Mouse (Mus musculus): ENCODE measurements around the gene Ankrd36. TPM values are rescaled to one million over a fixed set of nuclear protein-coding genes. Genes with fewer than 3 reads are reported as not detected.
A peak's percentile ranks its signal among the peaks of the same experiment; 100 is the strongest.
"Not testable (repeated sequence)": the region's sequence is repeated elsewhere in the genome, so short reads cannot be mapped to it uniquely, and the experiment has no call there.

The Ankrd36 gene
- polyA plus RNA-seq, 1 experiment from 2014 or later, result not detected

DNA sequence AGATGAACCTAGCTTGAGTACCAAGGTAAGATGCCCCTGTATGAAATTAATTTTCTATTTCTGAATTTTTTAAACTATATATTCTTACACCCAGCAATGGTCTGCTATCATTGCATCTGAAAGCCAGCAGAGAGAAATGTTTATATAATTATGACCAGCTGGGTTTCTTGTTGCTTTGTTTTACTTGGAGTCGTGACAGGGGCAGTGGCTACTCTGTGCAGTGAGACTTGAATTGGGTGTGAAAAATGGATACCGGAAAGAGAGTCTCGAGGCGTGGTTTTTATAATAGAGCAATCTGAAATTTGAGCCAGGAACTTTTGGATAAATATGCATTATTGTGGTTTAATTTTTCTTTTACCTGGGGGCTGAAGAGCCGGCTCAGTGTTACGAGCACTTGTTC lies 27.3 kb downstream of the Ankrd36 start:
- H3K4me2 ChIP-seq, result no peak overlapping the region
- no peak overlapping the region for H3K9ac ChIP-seq
- no peak overlapping the region for H3K4me3 ChIP-seq
- no peak for ATAC-seq (ENCODE audit: insufficient number of reproducible peaks, low FRiP score, low TSS enrichment, low read depth)
- H3K27me3 ChIP-seq, result no peaks in the 10 kb centered on the region
- H3K9me3 ChIP-seq, result no peaks in the 10 kb centered on the region
- no peaks in the 10 kb centered on the region for H3K36me3 ChIP-seq
- no peak overlapping the region for H3K27ac ChIP-seq
- 0 out of 2 replicates have a peak, but pooled peaks cover 3% of the 10 kb centered on the region for H3K4me1 ChIP-seq
- WGBS, result 51% methylated on average over 6 of the region's 6 CpGs

DNA sequence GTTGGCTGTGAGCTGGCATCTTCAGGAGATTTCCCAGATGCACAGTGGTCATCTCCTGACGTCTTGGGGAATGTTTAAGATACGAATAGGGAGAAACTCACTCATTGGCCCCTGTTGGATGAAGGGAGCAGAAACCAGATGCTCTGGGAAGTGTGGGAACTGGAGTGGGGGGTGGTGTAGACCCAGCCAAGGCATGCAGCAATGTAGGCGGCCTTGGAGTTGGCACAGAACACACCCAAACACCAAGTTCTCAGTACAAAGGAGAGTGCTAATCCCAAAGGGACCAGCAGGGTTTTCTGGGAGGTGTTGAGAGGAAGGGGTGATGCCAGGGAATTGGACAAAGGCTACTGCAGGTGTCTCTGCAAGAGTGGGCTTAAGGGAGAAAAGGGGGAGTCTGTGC lies 35.9 kb downstream of the Ankrd36 start:
- Histone ChIP-seq H3K4me2 (no peak overlapping the region), H3K9ac (no peak overlapping the region), H3K9me3 (no peaks in the 10 kb centered on the region), H3K4me1 (no peaks in the 10 kb centered on the region), H3K4me3 (no peak overlapping the region), H3K27me3 (no peaks in the 10 kb centered on the region), H3K36me3 (no peaks in the 10 kb centered on the region), H3K27ac (no peak overlapping the region)
- WGBS, result 60% methylated on average over 3 of the region's 3 CpGs
- ATAC-seq (ENCODE audit: insufficient number of reproducible peaks, low FRiP score, low TSS enrichment, low read depth), result no peak

- not testable (repeated sequence) for H3K4me3 ChIP-seq; ATAC-seq (ENCODE audit: insufficient number of reproducible peaks, low FRiP score, low TSS enrichment, low read depth); H3K4me2 ChIP-seq; H3K36me3 ChIP-seq; H3K27ac ChIP-seq; H3K9me3 ChIP-seq; H3K4me1 ChIP-seq; H3K27me3 ChIP-seq; H3K9ac ChIP-seq
- WGBS, result 91% methylated on average over 1 of the region's 1 CpGs
These were observed 42.4 kb downstream of the Ankrd36 start for GRCm38 (mm10) chr11:5611918-5612317.

DNA sequence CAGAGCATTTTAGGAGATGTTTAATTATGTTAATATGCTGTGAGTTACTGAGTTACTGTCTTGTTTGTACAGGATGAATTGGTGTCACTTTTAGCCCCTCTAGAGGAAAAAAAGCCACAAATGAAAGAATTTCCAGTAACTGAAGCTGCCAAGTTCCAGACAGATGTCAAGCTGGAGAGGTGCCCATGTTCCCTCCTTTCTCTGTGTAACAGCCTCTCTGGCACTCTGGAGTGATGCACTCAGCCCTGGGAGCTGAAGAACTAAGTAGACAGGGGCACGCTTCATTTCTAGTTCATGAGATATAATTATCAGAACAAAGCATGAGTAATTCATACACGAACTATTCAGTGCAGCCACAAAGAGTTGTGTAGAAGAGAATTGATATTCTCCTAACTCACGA lies 45.0 kb downstream of the Ankrd36 start:
- H3K9me3 ChIP-seq, result no peaks in the 10 kb centered on the region
- no peaks in the 10 kb centered on the region for H3K4me1 ChIP-seq
- H3K4me2 ChIP-seq, result no peak overlapping the region
- no peaks in the 10 kb centered on the region for H3K36me3 ChIP-seq
- H3K9ac ChIP-seq, result no peak overlapping the region
- ATAC-seq (ENCODE audit: insufficient number of reproducible peaks, low FRiP score, low TSS enrichment, low read depth), result no peak
- no peak overlapping the region for H3K27ac ChIP-seq
- no peaks in the 10 kb centered on the region for H3K27me3 ChIP-seq
- 76% methylated on average over 3 of the region's 3 CpGs for WGBS
- H3K4me3 ChIP-seq, result no peak overlapping the region

GRCm38 (mm10) chr11:5625101-5625500 lies 55.6 kb downstream of the Ankrd36 start:
- Histone ChIP-seq H3K27me3 (no peaks in the 10 kb centered on the region; the same call in 1 of the 2 replicates), H3K4me1 (no peaks in the 10 kb centered on the region), H3K4me3 (no peak overlapping the region), H3K9me3 (no peaks in the 10 kb centered on the region), H3K27ac (no peak overlapping the region), H3K36me3 (no peaks in the 10 kb centered on the region), H3K9ac (no peak overlapping the region), H3K4me2 (no peak overlapping the region)
- ATAC-seq (ENCODE audit: insufficient number of reproducible peaks, low FRiP score, low TSS enrichment, low read depth), result no peak
- 79% methylated on average over 4 of the region's 4 CpGs for WGBS

- H3K4me1 ChIP-seq, result no peaks in the 10 kb centered on the region
- no peaks in the 10 kb centered on the region; the same call in 1 of the 2 replicates for H3K27me3 ChIP-seq
- H3K4me3 ChIP-seq, result no peak overlapping the region
- no peak overlapping the region for H3K9ac ChIP-seq
- WGBS, result 22% methylated on average over 15 of the region's 15 CpGs
- H3K9me3 ChIP-seq, result no peaks in the 10 kb centered on the region
- no peak for ATAC-seq (ENCODE audit: insufficient number of reproducible peaks, low FRiP score, low TSS enrichment, low read depth)
- H3K4me2 ChIP-seq, result no peak overlapping the region
- no peaks in the 10 kb centered on the region for H3K36me3 ChIP-seq
- no peak overlapping the region for H3K27ac ChIP-seq
These were observed 59.5 kb downstream of the Ankrd36 start for GRCm38 (mm10) chr11:5629033-5629432.

- Histone ChIP-seq H3K4me3 (no peak overlapping the region), H3K9ac (no peak overlapping the region), H3K27ac (no peak overlapping the region), H3K4me1 (no peaks in the 10 kb centered on the region), H3K36me3 (no peaks in the 10 kb centered on the region), H3K4me2 (no peak overlapping the region), H3K27me3 (no peaks in the 10 kb centered on the region), H3K9me3 (no peaks in the 10 kb centered on the region)
- ATAC-seq (ENCODE audit: insufficient number of reproducible peaks, low FRiP score, low TSS enrichment, low read depth), result no peak
- WGBS, result 80% methylated on average over 5 of the region's 5 CpGs
These were observed 73.6 kb downstream of the Ankrd36 start for GRCm38 (mm10) chr11:5643085-5643484.

GRCm38 (mm10) chr11:5650321-5650720 lies 80.8 kb downstream of the Ankrd36 start:
- H3K4me2 ChIP-seq, result no peak overlapping the region
- no peak overlapping the region for H3K4me3 ChIP-seq
- no peak overlapping the region for H3K27ac ChIP-seq
- no peak for ATAC-seq (ENCODE audit: insufficient number of reproducible peaks, low FRiP score, low TSS enrichment, low read depth)
- H3K4me1 ChIP-seq, result no peaks in the 10 kb centered on the region
- no peaks in the 10 kb centered on the region for H3K27me3 ChIP-seq
- H3K9ac ChIP-seq, result no peak overlapping the region
- WGBS, result 59% methylated on average over 7 of the region's 7 CpGs
- no peaks in the 10 kb centered on the region for H3K36me3 ChIP-seq
- H3K9me3 ChIP-seq, result no peaks in the 10 kb centered on the region

DNA sequence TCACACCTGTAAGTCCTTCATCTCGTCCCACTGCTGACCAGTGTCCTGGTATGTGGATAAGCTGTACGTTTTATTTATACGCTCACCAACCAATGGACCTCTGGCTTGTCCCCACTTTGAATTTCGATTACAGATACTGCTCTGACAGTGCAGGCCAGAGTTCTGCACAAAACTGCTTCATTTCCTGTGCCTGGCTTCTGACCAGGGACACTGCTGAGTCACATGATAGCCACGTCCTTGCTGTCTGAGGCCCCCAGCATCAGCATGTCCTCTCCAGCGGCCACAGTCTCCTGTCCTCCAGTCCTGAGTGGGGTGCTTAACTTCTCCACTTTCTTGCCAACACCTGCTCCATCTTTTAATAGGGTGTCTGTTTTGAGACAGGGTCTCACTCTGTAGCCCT lies 113.1 kb downstream of the Ankrd36 start:
- H3K4me3 ChIP-seq, result no peak overlapping the region
- ATAC-seq (ENCODE audit: insufficient number of reproducible peaks, low FRiP score, low TSS enrichment, low read depth), result no peak
- H3K4me2 ChIP-seq, result no peak overlapping the region
- H3K9ac ChIP-seq, result no peak overlapping the region
- H3K36me3 ChIP-seq, result no peaks in the 10 kb centered on the region
- WGBS, result 51% methylated on average over 6 of the region's 6 CpGs
- H3K4me1 ChIP-seq, result peaks cover 6% of the 10 kb centered on the region; the same call in 1 of the 2 replicates
- no peaks in the 10 kb centered on the region for H3K27me3 ChIP-seq
- no peak overlapping the region for H3K27ac ChIP-seq
- H3K9me3 ChIP-seq, result no peaks in the 10 kb centered on the region

DNA sequence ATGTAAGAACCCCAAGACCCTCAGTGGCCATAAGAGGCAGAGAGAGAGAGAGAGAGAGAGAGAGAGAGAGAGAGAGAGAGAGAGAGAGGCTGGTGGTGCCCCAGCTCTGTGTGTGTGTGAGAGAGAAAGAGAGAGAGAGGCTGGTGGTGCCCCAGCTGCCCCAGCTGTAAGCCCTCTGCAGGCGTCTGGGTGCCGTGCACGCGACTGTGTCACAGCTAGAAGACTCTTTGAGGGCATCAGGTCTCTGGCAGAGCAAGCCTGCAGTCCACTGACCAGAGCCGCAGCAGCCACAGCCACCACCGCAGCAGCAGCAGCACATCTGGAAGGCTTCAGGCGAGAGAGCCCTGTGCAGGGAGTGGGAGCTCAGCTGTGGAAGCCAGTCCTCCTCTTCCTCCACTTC lies 114.8 kb downstream of the Ankrd36 start:
- Histone ChIP-seq H3K4me3 (no peak overlapping the region), H3K27ac (no peak overlapping the region), H3K4me2 (no peak overlapping the region), H3K4me1 (peaks cover 6% of the 10 kb centered on the region; the same call in 1 of the 2 replicates), H3K9me3 (no peaks in the 10 kb centered on the region), H3K27me3 (no peaks in the 10 kb centered on the region), H3K36me3 (no peaks in the 10 kb centered on the region), H3K9ac (no peak overlapping the region)
- 17% methylated on average over 7 of the region's 7 CpGs for WGBS
- ATAC-seq (ENCODE audit: insufficient number of reproducible peaks, low FRiP score, low TSS enrichment, low read depth), result no peak

GRCm38 (mm10) chr11:5691775-5692174 lies 122.3 kb downstream of the Ankrd36 start:
- 17% methylated on average over 7 of the region's 7 CpGs for WGBS

GRCm38 (mm10) chr11:5700808-5701207 lies 131.3 kb downstream of the Ankrd36 start:
- H3K4me1 ChIP-seq, result peaks cover 2% of the 10 kb centered on the region
- no peak for ATAC-seq (ENCODE audit: insufficient number of reproducible peaks, low FRiP score, low TSS enrichment, low read depth)
- no peak overlapping the region for H3K27ac ChIP-seq
- no peak overlapping the region for H3K9ac ChIP-seq
- peaks cover 18% of the 10 kb centered on the region for H3K36me3 ChIP-seq
- no peaks in the 10 kb centered on the region for H3K27me3 ChIP-seq
- no peak overlapping the region for H3K4me2 ChIP-seq
- H3K4me3 ChIP-seq, result no peak overlapping the region
- WGBS, result 93% methylated on average over 7 of the region's 7 CpGs
- H3K9me3 ChIP-seq, result no peaks in the 10 kb centered on the region

More at GRCm38 (mm10) chr11:5691775-5692174, 122.3 kb downstream of the Ankrd36 start:
- Histone ChIP-seq H3K27me3 (no peaks in the 10 kb centered on the region), H3K4me2 (no peak overlapping the region), H3K4me3 (no peak overlapping the region), H3K9me3 (no peaks in the 10 kb centered on the region), H3K4me1 (no peaks in the 10 kb centered on the region), H3K9ac (no peak overlapping the region), H3K27ac (no peak overlapping the region), H3K36me3 (no peaks in the 10 kb centered on the region)
- ATAC-seq (ENCODE audit: insufficient number of reproducible peaks, low FRiP score, low TSS enrichment, low read depth), result 0 out of 2 replicates have a peak, but pooled peaks have one; percentile 55

- H3K4me1 ChIP-seq, result peaks cover 7% of the 10 kb centered on the region
- no peak for ATAC-seq (ENCODE audit: insufficient number of reproducible peaks, low FRiP score, low TSS enrichment, low read depth)
- H3K4me3 ChIP-seq, result no peak overlapping the region
- H3K36me3 ChIP-seq, result peaks cover 18% of the 10 kb centered on the region
- no peak overlapping the region for H3K27ac ChIP-seq
- WGBS, result 80% methylated on average over 2 of the region's 2 CpGs
- no peaks in the 10 kb centered on the region for H3K9me3 ChIP-seq
- H3K27me3 ChIP-seq, result no peaks in the 10 kb centered on the region
- no peak overlapping the region for H3K9ac ChIP-seq
- H3K4me2 ChIP-seq, result no peak overlapping the region
These were observed 131.8 kb downstream of the Ankrd36 start for GRCm38 (mm10) chr11:5701300-5701699.

All from limb, embryonic 15.5 days (tissue).